Mouse (Mus musculus): ENCODE measurements around the gene Sox5.

Gene Sox5

GRCm38 (mm10) chr6:144781431-144782030, at the start of gene Sox5:
Gene Sox5 (minus strand): TSS chr6:144781977.
- no peak for DNase-seq

- no peak for DNase-seq
These were observed 43.3 kb upstream of the Sox5 start for GRCm38 (mm10) chr6:144825018-144825602.

GRCm38 (mm10) chr6:144824153-144824552, 42.4 kb upstream of the Sox5 start:
- DNase-seq, result no peak

- no peak for DNase-seq
These were observed 40.8 kb upstream of the Sox5 start for GRCm38 (mm10) chr6:144822594-144822993.

GRCm38 (mm10) chr6:144821019-144821418, 39.2 kb upstream of the Sox5 start:
- DNase-seq, result no peak

GRCm38 (mm10) chr6:144818016-144818415, 36.2 kb upstream of the Sox5 start:
- no peak for DNase-seq

GRCm38 (mm10) chr6:144817329-144817932, 35.7 kb upstream of the Sox5 start:
- no peak for DNase-seq

- no peak for DNase-seq
These were observed 33.8 kb upstream of the Sox5 start for GRCm38 (mm10) chr6:144815542-144815941.

GRCm38 (mm10) chr6:144814931-144815364, 33.2 kb upstream of the Sox5 start:
- no peak for DNase-seq

- DNase-seq, result no peak
These were observed 22.5 kb upstream of the Sox5 start for GRCm38 (mm10) chr6:144804321-144804720.

GRCm38 (mm10) chr6:144803063-144803462, 21.3 kb upstream of the Sox5 start:
- no peak for DNase-seq

GRCm38 (mm10) chr6:144794356-144794755, 12.6 kb upstream of the Sox5 start:
- no peak for DNase-seq

- DNase-seq, result no peak
These were observed 11.1 kb upstream of the Sox5 start for GRCm38 (mm10) chr6:144792871-144793270.

- no peak for DNase-seq
These were observed 1.5 kb upstream of the Sox5 start for GRCm38 (mm10) chr6:144783295-144783694.

- no peak for DNase-seq
These were observed 1.1 kb upstream of the Sox5 start for GRCm38 (mm10) chr6:144782866-144783265.

GRCm38 (mm10) chr6:144782031-144782857, 467 bp upstream of the Sox5 start:
- no peak for DNase-seq

GRCm38 (mm10) chr6:144780608-144781285, 1.0 kb downstream of the Sox5 start:
- DNase-seq, result no peak

GRCm38 (mm10) chr6:144779945-144780607, 1.7 kb downstream of the Sox5 start:
- no peak for DNase-seq

GRCm38 (mm10) chr6:144777356-144778035, 4.3 kb downstream of the Sox5 start:
- no peak for DNase-seq

GRCm38 (mm10) chr6:144773736-144774135, 8.0 kb downstream of the Sox5 start:
- no peak for DNase-seq

- no peak for DNase-seq
These were observed 8.8 kb downstream of the Sox5 start for GRCm38 (mm10) chr6:144772985-144773384.
